Comparison of ENCODE assay signal across 31 mouse cellular contexts in genomic region chr19:55207746-55208538, GRCm38 (mm10). TPM values are rescaled to one million over a fixed set of nuclear protein-coding genes. Genes with fewer than 3 reads are reported as not detected.
DNase-seq lines count a peak whose midpoint lies in the region; ATAC-seq and TF ChIP-seq lines count a peak whose summit lies in the region.
"Had no signal": no experiment of that assay in that cellular context is flagged by ENCODE, and none has a peak within 500 bp of the region (broad histone marks: within the 10 kb centered on the region; RNA-seq: fewer than 3 reads in every experiment).

No protein-coding gene starts in this region.

- peak overlapping the region; percentile 50 for H3K4me3 ChIP-seq in E14TG2a.4 (replicated peaks; ENCODE audit: low read length)
- peak overlapping the region; percentile 17 for H3K4me3 ChIP-seq in liver, embryonic 15.5 days (replicated peaks)
- H3K4me3 ChIP-seq in lung, adult 2 months (replicated peaks; ENCODE audit: extremely low read depth, low read depth, low read length), result no peak overlapping the region
- H3K4me3 ChIP-seq: embryonic facial prominence, embryonic 10.5 days; forebrain, embryonic 13.5 days; heart, embryonic 10.5 days; intestine, embryonic 15.5 days; stomach, embryonic 15.5 days had no signal

- TF ChIP-seq POLR2A in lung, adult 2 months (IDR thresholded peaks at IDR 0.05; ENCODE audit: borderline replicate concordance, extremely low read depth, low read depth, low read length), result no peak

- H3K4me2 ChIP-seq in liver, embryonic 15.5 days, result peak overlapping the region; percentile 53
- H3K4me2 ChIP-seq: forebrain, embryonic 13.5 days; intestine, embryonic 15.5 days; stomach, embryonic 15.5 days had no signal

- peaks cover 10% of the 10 kb centered on the region for H3K27me3 ChIP-seq in E14TG2a.4 (ENCODE audit: insufficient read depth, low read length)
- H3K27me3 ChIP-seq in liver, embryonic 15.5 days, result peaks cover 10% of the 10 kb centered on the region; the same call in 1 of the 2 replicates
- H3K27me3 ChIP-seq: forebrain, embryonic 13.5 days; intestine, embryonic 15.5 days; stomach, embryonic 15.5 days had no signal

- H3K27ac ChIP-seq in liver, embryonic 15.5 days (replicated peaks), result peak overlapping the region; percentile 29
- H3K27ac ChIP-seq: embryonic facial prominence, embryonic 10.5 days; forebrain, embryonic 13.5 days; heart, embryonic 10.5 days; intestine, embryonic 15.5 days; stomach, embryonic 15.5 days had no signal

- H3K36me3 ChIP-seq in E14TG2a.4 (ENCODE audit: insufficient read depth, low read length), result no peaks in the 10 kb centered on the region
- no peaks in the 10 kb centered on the region for H3K36me3 ChIP-seq in liver, embryonic 15.5 days (replicated peaks)
- H3K36me3 ChIP-seq: embryonic facial prominence, embryonic 10.5 days; G1E; heart, embryonic 10.5 days; intestine, embryonic 15.5 days; stomach, embryonic 15.5 days had no signal

- DNase-seq in 3134 (ENCODE audit: extremely low read depth, insufficient read length, low spot score), result peak; percentile 25
- DNase-seq in MN1 (ENCODE audit: low spot score), result peak; percentile 12
- DNase-seq in gastrocnemius, postnatal 10 days, result no peak
- DNase-seq in lung, adult 2 months, result no peak
- DNase-seq in lung, postnatal 14 days, result no peak
- DNase-seq: adrenal gland, postnatal 14 days; cerebellum, adult 8-10 months; kidney, adult 8-10 months; kidney, postnatal 14 days; layer of hippocampus, postnatal 36 days; lung, adult 18-20 months; lung, postnatal 36 days; right cerebral cortex, postnatal 4 days; thymus, adult 18-20 months; thymus, postnatal 36 days had no signal

- H3K4me1 ChIP-seq in E14TG2a.4 (replicated peaks; ENCODE audit: low read depth, low read length), result peaks cover 10% of the 10 kb centered on the region
- H3K4me1 ChIP-seq in liver, embryonic 15.5 days (replicated peaks), result peaks cover 12% of the 10 kb centered on the region
- H3K4me1 ChIP-seq in lung, adult 2 months (ENCODE audit: control insufficient read depth, insufficient read depth, low read length), result peaks cover 2% of the 10 kb centered on the region; the same call in 1 of the 2 replicates
- H3K4me1 ChIP-seq: embryonic facial prominence, embryonic 10.5 days; forebrain, embryonic 13.5 days; heart, embryonic 10.5 days; intestine, embryonic 15.5 days; stomach, embryonic 15.5 days had no signal

- H3K9me3 ChIP-seq in E14TG2a.4 (ENCODE audit: low read length), result no peaks in the 10 kb centered on the region
- no peaks in the 10 kb centered on the region for H3K9me3 ChIP-seq in liver, embryonic 15.5 days (replicated peaks)
- H3K9me3 ChIP-seq: forebrain, embryonic 13.5 days; G1E; heart, embryonic 10.5 days; intestine, embryonic 15.5 days; stomach, embryonic 15.5 days had no signal

- no peak; the same call in 1 of the 2 replicates for ATAC-seq in liver, embryonic 15.5 days (ENCODE audit: insufficient read depth)
- ATAC-seq: hindbrain, embryonic 16.5 days had no signal

- no peak for TF ChIP-seq CTCF in E14TG2a.4 (conservative IDR thresholded peaks at IDR 0.05; ENCODE audit: low read length)
- no peak for TF ChIP-seq CTCF in lung, adult 2 months (IDR thresholded peaks at IDR 0.05; ENCODE audit: insufficient read depth, low read length)

- no peak overlapping the region for H3K9ac ChIP-seq in liver, embryonic 15.5 days
- H3K9ac ChIP-seq: forebrain, embryonic 13.5 days; intestine, embryonic 15.5 days; stomach, embryonic 15.5 days had no signal

- 51% methylated on average over 25 of the region's 25 CpGs for WGBS in liver, embryonic 15.5 days (ENCODE audit: insufficient replicate concordance)
- WGBS in lung, adult 2 months, result 56% methylated on average over 25 of the region's 25 CpGs

RNA-seq across cellular contexts. Expression of gene Tectb, which starts 27.4 kb away (rescaled TPM):
- 0.37 and 0.38 TPM in 2 replicates for polyA plus RNA-seq in liver, embryonic 15.5 days (2015; fragmentation: Nextera tagmentation; extraction: Ambion mirVana)
- total RNA-seq in gastrocnemius, postnatal 10 days (2021), result 1 to 10 TPM in 1 of 2 experiments, under 1 TPM in 1; 0.79 to 1.3 TPM
- polyA plus RNA-seq in lung, adult 2 months (2012; rRNA removed), result 0.09 and 0.32 TPM in 2 replicates
- total RNA-seq: gastrocnemius, adult 18-20 months; hematopoietic stem cell, adult 5-6 weeks; layer of hippocampus, postnatal 36 days; midbrain, postnatal 0 days had no signal
- polyA plus RNA-seq: cortical plate, adult 2 months; embryonic facial prominence, embryonic 10.5 days; G1E; heart, embryonic 16.5 days; hindbrain, embryonic 16.5 days; limb, embryonic 11.5 days; neural tube, embryonic 14.5 days; stomach, embryonic 15.5 days had no signal

RNA-seq across cellular contexts. Expression of gene Gucy2g, which starts 33.1 kb away (rescaled TPM):
- not detected in 2 replicates for polyA plus RNA-seq in liver, embryonic 15.5 days (2015; fragmentation: Nextera tagmentation; extraction: Ambion mirVana)
- total RNA-seq in gastrocnemius, postnatal 10 days (2021), result under 1 TPM; 0.11 to 0.16 TPM
- polyA plus RNA-seq in lung, adult 2 months (2012; rRNA removed), result 0.32 TPM in 2 replicates
- total RNA-seq: adrenal gland, postnatal 14 days; hematopoietic stem cell, adult 5-6 weeks; midbrain, postnatal 0 days had no signal
- polyA plus RNA-seq: embryonic facial prominence, embryonic 10.5 days; forebrain, embryonic 13.5 days; G1E; heart, embryonic 10.5 days; heart, embryonic 16.5 days; intestine, embryonic 15.5 days; limb, embryonic 11.5 days; midbrain, postnatal 0 days had no signal

RNA-seq across cellular contexts. Expression of gene Acsl5, which starts 43.8 kb away (rescaled TPM):
- 154 and 157 TPM in 2 replicates for polyA plus RNA-seq in liver, embryonic 15.5 days (2015; fragmentation: Nextera tagmentation; extraction: Ambion mirVana)
- 10 to 100 TPM in 1 of 2 experiments, 1 to 10 TPM in 1; 6.2 to 12.6 TPM for total RNA-seq in gastrocnemius, postnatal 10 days (2021)
- 34.4 and 53.2 TPM in 2 replicates for polyA plus RNA-seq in lung, adult 2 months (2012; rRNA removed)

Comparison
In these comparisons a context has a peak if more than half of its experiments do, and no peak if none do; other contexts are left out.
1. DNase-seq: peak in 3134 (single experiment) and MN1 (single experiment); none in gastrocnemius, postnatal 10 days (single experiment), lung, adult 2 months (single experiment) and lung, postnatal 14 days (single experiment).